Mouse (Mus musculus): Measurements from ENCODE around the gene Tmem221. TPM values are rescaled to one million over a fixed set of nuclear protein-coding genes. Genes with fewer than 3 reads are reported as not detected.

Gene Tmem221
- polyA plus RNA-seq, 1 experiment: 2.5 TPM

GRCm38 (mm10) chr8:71566501-71566900, 7.8 kb upstream of the Tmem221 start, which contains the start of gene Nxnl1:
Gene Nxnl1 (minus strand): TSS chr8:71566601.
- TF ChIP-seq CTCF (IDR thresholded peaks at IDR 0.05; ENCODE audit: control insufficient read depth, insufficient read depth, low read length) (no peak), POLR2A (IDR thresholded peaks at IDR 0.05; ENCODE audit: borderline replicate concordance, control insufficient read depth, low read depth, low read length) (no peak)
- WGBS: 80% methylated on average over 3 of the region's 3 CpGs
- no peak within 1 kb of the TSS for H3K27ac ChIP-seq (ENCODE audit: control insufficient read depth, insufficient read depth, low read depth, low read length, poor library complexity)
- peaks cover 3% of the 10 kb centered on the region for H3K4me1 ChIP-seq (ENCODE audit: control insufficient read depth, insufficient read depth, low read length)
- H3K4me3 ChIP-seq (replicated peaks; ENCODE audit: control insufficient read depth, low read depth, low read length): no peak within 1 kb of the TSS

- Histone ChIP-seq H3K4me3 (replicated peaks; ENCODE audit: control insufficient read depth, low read depth, low read length) (no peak overlapping the region), H3K27ac (ENCODE audit: control insufficient read depth, insufficient read depth, low read depth, low read length, poor library complexity) (no peak overlapping the region), H3K4me1 (ENCODE audit: control insufficient read depth, insufficient read depth, low read length) (no peaks in the 10 kb centered on the region)
- TF ChIP-seq CTCF (IDR thresholded peaks at IDR 0.05; ENCODE audit: control insufficient read depth, insufficient read depth, low read length): 0 out of 2 replicates have a peak, but pooled peaks have one; percentile 3
- TF ChIP-seq POLR2A (IDR thresholded peaks at IDR 0.05; ENCODE audit: borderline replicate concordance, control insufficient read depth, low read depth, low read length): no peak
- WGBS: 74% methylated on average over 4 of the region's 4 CpGs
Measured at GRCm38 (mm10) chr8:71563992-71564391, 5.3 kb upstream of the Tmem221 start.

GRCm38 (mm10) chr8:71562751-71563150, 4.1 kb upstream of the Tmem221 start:
- H3K4me1 ChIP-seq (ENCODE audit: control insufficient read depth, insufficient read depth, low read length): no peaks in the 10 kb centered on the region
- peak; percentile 70 for TF ChIP-seq CTCF (IDR thresholded peaks at IDR 0.05; ENCODE audit: control insufficient read depth, insufficient read depth, low read length)
- no peak for TF ChIP-seq POLR2A (IDR thresholded peaks at IDR 0.05; ENCODE audit: borderline replicate concordance, control insufficient read depth, low read depth, low read length)
- no peak overlapping the region for H3K27ac ChIP-seq (ENCODE audit: control insufficient read depth, insufficient read depth, low read depth, low read length, poor library complexity)
- under 1% methylated on average over 33 of the region's 33 CpGs for whole genome bisulfite sequencing
- no peak overlapping the region for H3K4me3 ChIP-seq (replicated peaks; ENCODE audit: control insufficient read depth, low read depth, low read length)

- Histone ChIP-seq H3K4me3 (replicated peaks; ENCODE audit: control insufficient read depth, low read depth, low read length) (no peak overlapping the region), H3K4me1 (ENCODE audit: control insufficient read depth, insufficient read depth, low read length) (no peaks in the 10 kb centered on the region), H3K27ac (ENCODE audit: control insufficient read depth, insufficient read depth, low read depth, low read length, poor library complexity) (no peak overlapping the region)
- TF ChIP-seq POLR2A (IDR thresholded peaks at IDR 0.05; ENCODE audit: borderline replicate concordance, control insufficient read depth, low read depth, low read length): no peak
- peak; percentile 95 for TF ChIP-seq CTCF (IDR thresholded peaks at IDR 0.05; ENCODE audit: control insufficient read depth, insufficient read depth, low read length)
- 3% methylated on average over 15 of the region's 15 CpGs for WGBS
Measured at GRCm38 (mm10) chr8:71561401-71561800, 2.7 kb upstream of the Tmem221 start.

- TF ChIP-seq CTCF (IDR thresholded peaks at IDR 0.05; ENCODE audit: control insufficient read depth, insufficient read depth, low read length) (no peak), POLR2A (IDR thresholded peaks at IDR 0.05; ENCODE audit: borderline replicate concordance, control insufficient read depth, low read depth, low read length) (no peak)
- Histone ChIP-seq H3K4me3 (replicated peaks; ENCODE audit: control insufficient read depth, low read depth, low read length) (no peak overlapping the region), H3K27ac (ENCODE audit: control insufficient read depth, insufficient read depth, low read depth, low read length, poor library complexity) (no peak overlapping the region), H3K4me1 (ENCODE audit: control insufficient read depth, insufficient read depth, low read length) (no peaks in the 10 kb centered on the region)
- 89% methylated on average over 5 of the region's 5 CpGs for WGBS
Measured at GRCm38 (mm10) chr8:71560765-71561164, 2.1 kb upstream of the Tmem221 start.

- 48% methylated on average over 3 of the region's 3 CpGs for WGBS
- H3K4me1 ChIP-seq (ENCODE audit: control insufficient read depth, insufficient read depth, low read length): no peaks in the 10 kb centered on the region
- no peak overlapping the region for H3K27ac ChIP-seq (ENCODE audit: control insufficient read depth, insufficient read depth, low read depth, low read length, poor library complexity)
- TF ChIP-seq POLR2A (IDR thresholded peaks at IDR 0.05; ENCODE audit: borderline replicate concordance, control insufficient read depth, low read depth, low read length): no peak
- TF ChIP-seq CTCF (IDR thresholded peaks at IDR 0.05; ENCODE audit: control insufficient read depth, insufficient read depth, low read length): no peak
- H3K4me3 ChIP-seq (replicated peaks; ENCODE audit: control insufficient read depth, low read depth, low read length): no peak overlapping the region
Measured at GRCm38 (mm10) chr8:71560071-71560470, 1.4 kb upstream of the Tmem221 start.

GRCm38 (mm10) chr8:71558958-71559690, 453 bp upstream of the Tmem221 start:
- H3K4me3 ChIP-seq (replicated peaks; ENCODE audit: control insufficient read depth, low read depth, low read length): no peak overlapping the region
- no peak for TF ChIP-seq CTCF (IDR thresholded peaks at IDR 0.05; ENCODE audit: control insufficient read depth, insufficient read depth, low read length)
- 0 out of 2 replicates have a peak, but pooled peaks have one; percentile 39 for TF ChIP-seq POLR2A (IDR thresholded peaks at IDR 0.05; ENCODE audit: borderline replicate concordance, control insufficient read depth, low read depth, low read length)
- no peaks in the 10 kb centered on the region for H3K4me1 ChIP-seq (ENCODE audit: control insufficient read depth, insufficient read depth, low read length)
- 4% methylated on average over 24 of the region's 24 CpGs for WGBS
- no peak overlapping the region; the same call in 1 of the 2 replicates for H3K27ac ChIP-seq (ENCODE audit: control insufficient read depth, insufficient read depth, low read depth, low read length, poor library complexity)

- no peak for TF ChIP-seq CTCF (IDR thresholded peaks at IDR 0.05; ENCODE audit: control insufficient read depth, insufficient read depth, low read length)
- 90% methylated on average over 2 of the region's 2 CpGs for WGBS
- H3K4me1 ChIP-seq (ENCODE audit: control insufficient read depth, insufficient read depth, low read length): no peaks in the 10 kb centered on the region
- no peak overlapping the region for H3K4me3 ChIP-seq (replicated peaks; ENCODE audit: control insufficient read depth, low read depth, low read length)
- no peak overlapping the region for H3K27ac ChIP-seq (ENCODE audit: control insufficient read depth, insufficient read depth, low read depth, low read length, poor library complexity)
Measured at GRCm38 (mm10) chr8:71554644-71555043, 4.0 kb downstream of the Tmem221 start.
